Mouse (Mus musculus) liver, embryonic 12.5 days (tissue): Measurements from ENCODE around the gene Pygl. TPM values are rescaled to one million over a fixed set of nuclear protein-coding genes. Genes with fewer than 3 reads are reported as not detected.

ENCODE experiments used
- ATAC-seq: fragments of 200-750 bp; cut with Nextera tagmentation; 2 replicates; pipeline ENCODE4 v1.8.0; 2017; ENCODE audit warnings: moderate number of reproducible peaks, mild to moderate bottlenecking, moderate library complexity
- H3K27ac ChIP-seq: fragments of 300-500 bp; sonication (generic); 2 replicates; pipeline ENCODE4 v1.5.1; 2016; ENCODE audit warnings: mild to moderate bottlenecking
- H3K27me3 ChIP-seq: fragments of 300-500 bp; sonication (generic); replicated peaks from 2 replicates; pipeline ENCODE4 v1.6.1; 2016; ENCODE audit warnings: mild to moderate bottlenecking, moderate library complexity
- H3K36me3 ChIP-seq: fragments of 300-500 bp; sonication (generic); 2 replicates; pipeline ENCODE4 v1.6.1; 2016; ENCODE audit warnings: mild to moderate bottlenecking, moderate library complexity
- H3K4me1 ChIP-seq: fragments of 300-500 bp; sonication (generic); 2 replicates; pipeline ENCODE4 v1.6.1; 2016
- H3K4me2 ChIP-seq: fragments of 300-500 bp; sonication (generic); 2 replicates; pipeline ENCODE4 v1.6.1; 2016; ENCODE audit warnings: mild to moderate bottlenecking, moderate library complexity
- H3K4me3 ChIP-seq: fragments of 300-500 bp; sonication (generic); 2 replicates; pipeline ENCODE4 v1.5.1; 2016; ENCODE audit warnings: mild to moderate bottlenecking, moderate library complexity
- H3K9ac ChIP-seq: fragments of 300-500 bp; sonication (generic); 2 replicates; pipeline ENCODE4 v1.6.1; 2016; ENCODE audit warnings: mild to moderate bottlenecking, moderate library complexity
- H3K9me3 ChIP-seq: fragments of 300-500 bp; sonication (generic); replicated peaks from 2 replicates; pipeline ENCODE4 v1.6.1; 2016; ENCODE audit warnings: mild to moderate bottlenecking, moderate library complexity
- WGBS: fragments of 180-500 bp; shearing (Covaris S2); methylation state at CpG from one replicate; pipeline ENCODE4 v1.1.7; 2016; ENCODE audit not compliant: insufficient replicate concordance; 5-methylcytosine and 5-hydroxymethylcytosine counted together
- polyA plus RNA-seq: library from polyadenylated mRNA; unstranded; fragments of >200 nt; fragmentation: Nextera tagmentation; extraction: Ambion mirVana; gene quantifications from 2 replicates; pipeline ENCODE4 v1.2.1, GENCODE M21; 2016

Gene Pygl
- polyA plus RNA-seq, 1 experiment from 2014 or later = 29.5 TPM

DNA sequence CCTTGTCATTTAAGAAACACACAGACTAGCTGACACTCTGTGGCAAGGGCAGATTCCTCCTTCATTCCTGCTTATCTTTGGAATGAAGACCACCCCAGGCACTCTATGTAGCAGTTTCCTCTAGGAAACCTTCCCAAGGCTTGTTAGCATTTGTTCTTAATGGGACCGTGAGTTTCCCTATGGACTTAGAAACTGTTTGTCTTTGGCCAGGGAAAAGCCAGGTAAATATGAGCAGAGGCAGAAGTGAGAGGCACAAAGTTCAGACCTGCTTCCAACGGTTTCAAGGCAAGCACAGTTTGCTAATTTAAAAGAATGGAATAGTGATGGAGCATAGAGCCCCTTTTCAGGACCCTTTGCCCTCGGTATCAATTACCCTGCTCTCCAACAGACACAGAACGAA lies 8.0 kb downstream of the Pygl start:
- Histone ChIP-seq H3K9me3 (no peaks in the 10 kb centered on the region), H3K4me1 (peaks cover 30% of the 10 kb centered on the region), H3K4me3 (no peak overlapping the region), H3K9ac (no peak overlapping the region), H3K27ac (peak overlapping the region; percentile 5; the same call in 1 of the 2 replicates), H3K27me3 (0 out of 2 replicates have a peak, but pooled peaks cover 6% of the 10 kb centered on the region), H3K4me2 (no peak overlapping the region), H3K36me3 (0 out of 2 replicates have a peak, but pooled peaks cover 4% of the 10 kb centered on the region)
- WGBS = 54% methylated on average over 4 of the region's 4 CpGs
- no peak for ATAC-seq

DNA sequence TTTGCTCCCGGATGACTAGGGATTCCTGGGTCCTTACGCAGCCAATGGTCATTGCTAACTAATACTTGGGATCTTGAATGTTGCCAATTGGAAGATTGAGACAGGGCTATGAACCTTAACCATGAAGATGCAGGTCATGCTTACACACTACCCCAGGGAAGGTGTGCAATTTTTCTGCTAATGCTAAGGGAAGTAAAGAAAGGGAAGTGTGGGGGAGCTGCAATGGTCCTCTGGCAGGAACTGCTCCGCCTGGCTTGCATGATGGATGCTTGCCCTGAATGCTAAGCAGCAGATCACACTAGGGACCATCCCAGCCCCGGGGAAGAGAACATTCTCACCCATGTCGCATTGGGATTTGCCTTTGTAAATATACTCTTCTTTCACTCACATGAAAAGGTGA lies 9.9 kb downstream of the Pygl start:
- Histone ChIP-seq H3K4me3 (no peak overlapping the region), H3K9ac (no peak overlapping the region), H3K4me2 (no peak overlapping the region), H3K27me3 (0 out of 2 replicates have a peak, but pooled peaks cover under 1% of the 10 kb centered on the region), H3K4me1 (peaks cover 11% of the 10 kb centered on the region), H3K36me3 (peaks cover 10% of the 10 kb centered on the region), H3K27ac (no peak overlapping the region), H3K9me3 (no peaks in the 10 kb centered on the region)
- WGBS = 63% methylated on average over 5 of the region's 5 CpGs
- no peak for ATAC-seq

DNA sequence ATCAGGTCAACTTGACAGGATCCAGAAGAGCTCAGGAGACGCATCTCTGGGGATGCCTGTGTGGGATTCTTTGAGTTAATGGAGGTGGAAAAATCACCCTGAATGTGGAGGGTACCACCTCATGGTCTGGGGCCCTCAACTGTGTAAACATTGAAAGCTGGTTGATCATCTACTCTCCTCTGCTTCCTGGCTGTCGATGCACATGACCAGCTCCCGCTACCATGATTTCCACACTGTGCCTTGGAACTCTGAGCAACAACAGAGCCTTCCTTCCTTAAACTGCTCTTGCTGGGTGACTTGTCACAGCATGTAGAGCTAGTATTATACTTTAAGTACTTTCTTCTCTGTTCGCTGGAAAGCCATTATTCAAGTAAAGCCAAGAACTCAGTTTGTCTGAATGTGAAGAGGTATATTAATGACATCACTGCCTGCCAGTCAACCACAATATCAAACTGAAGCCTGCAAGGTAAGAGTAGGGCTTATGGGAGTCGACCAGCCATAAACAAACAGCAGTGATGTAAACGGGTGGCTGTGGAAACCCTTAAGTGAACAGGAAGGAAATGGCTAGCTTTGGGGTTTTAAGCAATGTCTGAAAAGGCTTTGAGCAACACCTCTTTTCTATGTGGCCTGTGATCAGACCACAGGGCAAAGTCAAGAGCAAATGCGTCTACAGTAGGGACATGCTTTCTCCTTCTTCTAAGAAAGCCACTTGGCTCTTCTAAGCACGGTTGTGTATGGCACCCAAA lies 12.3 kb downstream of the Pygl start:
- no peak overlapping the region for H3K4me3 ChIP-seq
- H3K36me3 ChIP-seq = peaks cover 14% of the 10 kb centered on the region
- peaks cover 7% of the 10 kb centered on the region; the same call in 1 of the 2 replicates for H3K4me1 ChIP-seq
- 44% methylated on average over 8 of the region's 8 CpGs for WGBS
- no peaks in the 10 kb centered on the region for H3K27me3 ChIP-seq
- no peak overlapping the region for H3K9ac ChIP-seq
- H3K27ac ChIP-seq = no peak overlapping the region
- H3K9me3 ChIP-seq = no peaks in the 10 kb centered on the region
- ATAC-seq = no peak
- H3K4me2 ChIP-seq = no peak overlapping the region

DNA sequence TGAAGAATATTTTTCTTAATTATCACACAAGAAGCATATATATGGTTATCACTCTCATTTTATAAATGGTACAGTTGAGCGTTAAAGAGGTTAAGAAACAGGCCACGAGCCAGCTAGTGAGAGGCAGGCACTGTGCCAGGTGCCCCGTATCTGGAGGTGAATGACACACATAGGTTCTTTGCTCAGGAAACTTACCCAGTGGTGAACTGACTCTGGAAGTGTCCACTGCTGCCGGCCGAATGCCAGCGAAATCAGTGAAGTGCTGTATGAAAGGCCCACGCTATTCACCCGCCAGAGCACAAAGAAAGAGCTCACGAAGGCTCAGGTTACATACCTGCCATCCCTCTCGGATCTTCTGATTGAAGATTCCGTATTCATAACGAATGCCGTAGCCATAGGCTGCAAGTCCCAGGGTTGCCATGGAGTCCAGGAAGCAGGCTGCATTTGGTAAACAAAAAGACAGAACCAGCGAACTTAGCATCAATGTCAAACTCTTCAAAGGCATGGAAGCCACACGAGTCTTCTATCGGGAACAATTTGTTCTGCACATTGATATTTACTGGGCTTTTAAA lies 15.0 kb downstream of the Pygl start:
- no peak overlapping the region for H3K4me2 ChIP-seq
- no peak overlapping the region for H3K9ac ChIP-seq
- no peak for ATAC-seq
- H3K4me3 ChIP-seq = no peak overlapping the region
- H3K36me3 ChIP-seq = peaks cover 13% of the 10 kb centered on the region
- no peaks in the 10 kb centered on the region for H3K9me3 ChIP-seq
- H3K4me1 ChIP-seq = 0 out of 2 replicates have a peak, but pooled peaks cover under 1% of the 10 kb centered on the region
- H3K27ac ChIP-seq = no peak overlapping the region
- WGBS = 77% methylated on average over 16 of the region's 16 CpGs
- no peaks in the 10 kb centered on the region for H3K27me3 ChIP-seq

DNA sequence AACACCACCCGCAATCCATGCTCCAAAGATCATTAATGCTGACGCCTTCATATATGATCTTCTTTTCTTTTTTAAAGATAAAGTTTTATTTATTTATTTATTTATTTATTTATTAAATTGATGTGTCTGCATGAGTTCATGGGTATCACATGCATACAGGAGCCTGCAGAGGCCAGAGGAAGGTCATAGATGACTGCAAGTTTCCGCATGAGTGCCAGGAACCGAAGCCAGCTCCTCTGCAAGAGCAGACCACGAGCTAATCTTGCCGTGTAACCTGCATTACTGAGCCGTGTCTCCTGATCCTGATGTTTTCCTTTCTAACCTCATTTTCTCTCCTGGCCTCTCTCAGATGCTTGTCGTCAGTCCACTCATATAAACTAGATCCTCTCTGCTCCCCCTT lies 17.0 kb downstream of the Pygl start:
- H3K4me1 ChIP-seq = no peaks in the 10 kb centered on the region
- no peak overlapping the region for H3K4me2 ChIP-seq
- H3K36me3 ChIP-seq = peaks cover 13% of the 10 kb centered on the region
- ATAC-seq = no peak
- no peaks in the 10 kb centered on the region for H3K9me3 ChIP-seq
- H3K27ac ChIP-seq = no peak overlapping the region
- H3K9ac ChIP-seq = no peak overlapping the region
- no peaks in the 10 kb centered on the region for H3K27me3 ChIP-seq
- no peak overlapping the region for H3K4me3 ChIP-seq
- 76% methylated on average over 8 of the region's 8 CpGs for WGBS

DNA sequence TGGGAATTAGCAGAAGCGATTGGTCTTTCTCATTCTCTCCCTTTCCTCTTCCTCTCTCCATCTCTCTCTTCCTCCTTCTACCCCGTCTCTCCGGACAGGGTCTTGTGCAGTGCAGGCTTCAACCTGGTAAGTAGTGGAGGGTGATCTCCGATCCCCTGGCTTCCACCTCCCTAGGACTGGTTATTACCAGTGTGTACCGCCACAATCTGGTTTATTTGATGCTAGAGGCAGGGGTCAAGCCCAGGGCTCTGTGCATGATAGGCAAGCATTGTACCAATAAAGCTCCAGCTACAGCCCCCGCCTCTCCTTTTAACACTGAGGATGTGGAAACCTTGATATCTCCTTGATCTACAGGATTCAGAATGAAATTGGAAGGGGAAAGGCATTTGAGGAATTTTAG lies 17.7 kb downstream of the Pygl start:
- H3K9ac ChIP-seq = no peak overlapping the region
- WGBS = 71% methylated on average over 6 of the region's 6 CpGs
- H3K4me2 ChIP-seq = no peak overlapping the region
- no peak overlapping the region for H3K27ac ChIP-seq
- H3K27me3 ChIP-seq = no peaks in the 10 kb centered on the region
- peaks cover 13% of the 10 kb centered on the region for H3K36me3 ChIP-seq
- no peaks in the 10 kb centered on the region for H3K9me3 ChIP-seq
- no peak for ATAC-seq
- H3K4me1 ChIP-seq = no peaks in the 10 kb centered on the region
- H3K4me3 ChIP-seq = no peak overlapping the region

DNA sequence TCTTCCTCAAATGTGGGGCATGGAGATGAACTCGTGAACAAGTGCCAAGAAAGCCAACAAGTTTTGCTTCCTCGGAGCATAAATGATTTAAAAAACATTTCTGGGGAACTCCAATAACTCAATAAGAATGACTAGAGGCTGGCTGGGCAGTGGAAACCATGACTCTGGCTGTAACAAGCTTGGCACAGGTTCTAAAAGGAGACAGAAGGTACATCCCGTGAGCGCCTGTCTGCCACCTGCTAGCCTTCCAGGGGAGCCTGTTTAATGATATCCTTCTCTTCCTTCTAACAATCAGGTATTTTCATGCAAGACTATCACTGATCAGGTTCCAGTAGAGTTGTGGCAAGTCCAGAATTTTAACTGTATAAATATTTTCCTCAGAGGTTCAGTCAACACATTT lies 18.8 kb downstream of the Pygl start:
- WGBS = 72% methylated on average over 4 of the region's 4 CpGs
- ATAC-seq = no peak

DNA sequence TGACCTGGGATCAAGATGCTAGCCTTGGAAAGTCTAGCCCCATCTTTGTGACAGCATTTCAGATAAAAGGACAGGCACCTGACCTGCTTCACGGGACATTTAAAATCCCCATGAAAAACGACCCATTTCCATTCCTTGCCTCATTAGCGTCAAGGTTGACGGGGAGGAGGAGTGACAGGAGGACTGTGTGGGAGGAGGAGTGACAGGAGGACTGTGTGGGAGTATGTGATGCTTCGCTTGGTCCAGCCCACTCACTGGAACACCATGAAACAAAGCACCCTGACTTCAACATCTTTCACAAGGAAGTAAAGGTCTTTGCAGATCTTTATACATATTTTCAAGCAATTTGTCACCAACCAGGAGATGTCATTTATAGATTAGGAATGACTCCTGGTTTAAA lies 23.1 kb downstream of the Pygl start:
- 59% methylated on average over 5 of the region's 5 CpGs for WGBS
- ATAC-seq = no peak

More for the DNA sequence above, 18.8 kb downstream of the Pygl start:
- H3K27me3 ChIP-seq = no peaks in the 10 kb centered on the region
- no peak overlapping the region for H3K4me3 ChIP-seq
- no peaks in the 10 kb centered on the region for H3K4me1 ChIP-seq
- H3K9me3 ChIP-seq = no peaks in the 10 kb centered on the region
- H3K4me2 ChIP-seq = no peak overlapping the region
- peaks cover 8% of the 10 kb centered on the region for H3K36me3 ChIP-seq
- no peak overlapping the region for H3K27ac ChIP-seq
- H3K9ac ChIP-seq = no peak overlapping the region

DNA sequence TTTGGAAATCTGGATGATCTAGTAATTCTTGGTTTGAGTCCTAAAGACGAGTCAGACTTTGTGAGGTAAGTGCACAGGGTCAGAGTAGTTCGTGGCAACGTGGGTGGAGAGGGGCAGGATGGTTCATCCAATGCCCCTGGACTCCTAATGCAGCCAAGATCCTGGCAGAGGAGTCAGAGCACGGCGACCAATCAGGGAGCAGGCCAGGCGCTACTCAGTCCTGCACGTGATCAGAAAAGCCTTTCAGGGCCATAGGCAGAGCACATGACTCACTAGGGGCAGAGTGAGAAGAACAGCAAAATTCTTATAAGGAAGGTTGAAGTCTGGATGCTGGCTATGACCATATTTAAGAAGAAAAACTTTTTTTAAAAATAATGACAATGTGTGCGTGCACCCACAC lies 26.9 kb downstream of the Pygl start:
- no peaks in the 10 kb centered on the region for H3K4me1 ChIP-seq
- H3K27me3 ChIP-seq = no peaks in the 10 kb centered on the region
- no peaks in the 10 kb centered on the region for H3K9me3 ChIP-seq
- ATAC-seq = no peak
- no peak overlapping the region for H3K9ac ChIP-seq
- no peak overlapping the region for H3K4me3 ChIP-seq
- peaks cover 12% of the 10 kb centered on the region for H3K36me3 ChIP-seq
- H3K4me2 ChIP-seq = no peak overlapping the region
- WGBS = 72% methylated on average over 8 of the region's 8 CpGs
- H3K27ac ChIP-seq = no peak overlapping the region

More for the DNA sequence above, 23.1 kb downstream of the Pygl start:
- no peaks in the 10 kb centered on the region for H3K9me3 ChIP-seq
- H3K4me3 ChIP-seq = no peak overlapping the region
- H3K4me1 ChIP-seq = no peaks in the 10 kb centered on the region
- H3K9ac ChIP-seq = no peak overlapping the region
- no peaks in the 10 kb centered on the region for H3K27me3 ChIP-seq
- H3K36me3 ChIP-seq = peaks cover 3% of the 10 kb centered on the region; the same call in 1 of the 2 replicates
- H3K27ac ChIP-seq = no peak overlapping the region
- H3K4me2 ChIP-seq = no peak overlapping the region

DNA sequence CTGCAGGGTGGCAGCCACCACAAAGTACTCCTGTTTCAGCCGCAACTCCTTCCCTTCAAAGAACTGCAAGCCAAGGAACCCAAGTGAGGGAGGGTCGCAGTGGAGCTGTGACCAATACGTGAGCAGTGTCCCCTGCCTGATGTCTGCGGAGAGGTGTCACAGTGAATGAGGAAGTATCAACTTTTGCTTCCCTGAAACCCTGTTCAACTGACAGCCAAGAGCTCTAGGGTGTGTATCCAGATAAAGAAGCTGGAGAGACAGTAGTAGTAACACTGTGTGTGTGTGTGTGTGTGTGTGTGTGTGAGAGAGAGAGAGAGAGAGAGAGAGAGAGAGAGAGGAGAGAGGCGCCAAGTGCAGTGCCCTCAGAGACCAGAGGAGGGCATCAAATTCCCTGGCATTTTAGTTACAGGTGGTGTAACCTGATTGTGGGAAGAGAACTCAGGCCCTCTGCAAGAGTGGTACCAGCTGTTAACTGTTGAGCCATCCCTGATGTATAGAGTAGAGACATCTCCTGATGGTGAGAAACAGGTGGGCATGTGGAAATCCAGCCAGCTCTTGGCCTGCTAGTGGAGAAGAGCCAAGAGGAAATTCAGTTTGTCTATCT lies 29.3 kb downstream of the Pygl start:
- H3K36me3 ChIP-seq = peaks cover 26% of the 10 kb centered on the region
- H3K9me3 ChIP-seq = no peaks in the 10 kb centered on the region
- H3K27ac ChIP-seq = no peak overlapping the region
- no peak overlapping the region for H3K4me2 ChIP-seq
- ATAC-seq = no peak
- no peaks in the 10 kb centered on the region for H3K4me1 ChIP-seq
- 26% methylated on average over 5 of the region's 5 CpGs for WGBS
- H3K9ac ChIP-seq = no peak overlapping the region
- no peaks in the 10 kb centered on the region for H3K27me3 ChIP-seq
- no peak overlapping the region for H3K4me3 ChIP-seq

DNA sequence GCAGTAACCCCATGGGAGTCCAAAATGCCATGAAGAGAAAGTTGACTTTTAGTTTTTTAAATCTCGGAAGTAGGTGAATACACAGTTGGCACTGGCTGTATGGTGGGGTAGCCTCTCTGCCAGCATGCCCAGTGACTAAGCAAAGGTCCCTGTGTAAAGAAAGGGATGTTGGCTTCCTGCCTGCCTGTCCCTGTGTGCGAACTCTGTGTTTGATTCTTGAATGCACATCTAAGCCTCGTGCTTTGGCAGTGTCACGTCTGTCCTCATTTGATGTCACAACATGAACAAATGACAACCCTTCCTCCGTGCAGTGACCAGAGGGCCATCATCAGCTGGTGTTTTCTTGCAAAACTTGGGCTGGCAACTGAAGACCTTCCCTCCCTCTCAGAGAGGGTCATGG lies 34.9 kb downstream of the Pygl start:
- WGBS = 71% methylated on average over 5 of the region's 5 CpGs
- no peak for ATAC-seq
- H3K27ac ChIP-seq = no peak overlapping the region
- H3K4me3 ChIP-seq = no peak overlapping the region
- H3K9me3 ChIP-seq = no peaks in the 10 kb centered on the region
- H3K4me1 ChIP-seq = no peaks in the 10 kb centered on the region
- H3K4me2 ChIP-seq = no peak overlapping the region
- no peaks in the 10 kb centered on the region for H3K27me3 ChIP-seq
- H3K36me3 ChIP-seq = peaks cover 31% of the 10 kb centered on the region
- no peak overlapping the region for H3K9ac ChIP-seq

DNA sequence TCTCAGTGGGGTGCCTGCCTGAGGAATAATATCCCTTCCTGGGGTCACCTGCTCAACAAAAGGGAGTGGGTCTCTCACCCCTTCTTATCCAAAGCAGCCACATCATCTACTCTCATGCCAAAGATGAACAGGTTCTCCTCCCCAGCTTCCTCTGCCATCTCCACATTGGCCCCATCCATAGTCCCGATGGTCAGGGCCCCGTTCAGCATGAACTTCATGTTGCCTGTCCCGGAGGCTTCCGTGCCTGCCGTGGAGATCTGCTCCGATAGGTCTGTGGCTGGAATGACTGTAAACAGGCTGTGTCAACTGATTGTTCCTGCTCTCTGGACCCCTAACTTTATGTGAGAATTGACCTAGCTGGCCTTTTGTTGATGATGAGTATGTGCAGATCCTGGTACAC lies 35.9 kb downstream of the Pygl start:
- no peak overlapping the region for H3K9ac ChIP-seq
- WGBS = 82% methylated on average over 6 of the region's 6 CpGs
- no peak for ATAC-seq

More for the DNA sequence above, 35.9 kb downstream of the Pygl start:
- no peaks in the 10 kb centered on the region for H3K27me3 ChIP-seq
- peaks cover 32% of the 10 kb centered on the region for H3K36me3 ChIP-seq
- H3K4me1 ChIP-seq = no peaks in the 10 kb centered on the region
- no peak overlapping the region for H3K4me2 ChIP-seq
- H3K9me3 ChIP-seq = no peaks in the 10 kb centered on the region
- no peak overlapping the region for H3K27ac ChIP-seq
- H3K4me3 ChIP-seq = no peak overlapping the region
